Mouse (Mus musculus): ENCODE measurements around the gene Lzts2. TPM values are rescaled to one million over a fixed set of nuclear protein-coding genes. Genes with fewer than 3 reads are reported as not detected.

The Lzts2 gene
- polyA plus RNA-seq, 1 experiment from 2014 or later: 107 TPM

GRCm38 (mm10) chr19:45076036-45076575 is 61.9 kb downstream of the Lzts2 start:
- Histone ChIP-seq H3K9me3 (no peaks in the 10 kb centered on the region), H3K4me3 (peak overlapping the region; percentile 59), H3K27ac (peak overlapping the region; percentile 60; the same call in 1 of the 2 replicates), H3K4me1 (peaks cover 56% of the 10 kb centered on the region), H3K27me3 (peaks cover 53% of the 10 kb centered on the region), H3K36me3 (no peaks in the 10 kb centered on the region), H3K4me2 (replicated peaks) (peak overlapping the region; percentile 93), H3K9ac (no peak overlapping the region; the same call in 1 of the 2 replicates)
- ATAC-seq (ENCODE audit: insufficient number of reproducible peaks, insufficient read depth, low FRiP score, low TSS enrichment): no peak
- WGBS: 7% methylated on average over 17 of the region's 17 CpGs

Other genes starting within 250 kb of the Lzts2 start
- 50.1 and 51.6 TPM in 2 replicates for gene Slf2, start 83.3 kb upstream of the Lzts2 start, polyA plus RNA-seq (2016; fragmentation: Nextera tagmentation; extraction: Ambion mirVana)
- gene Sema4g, start 25.3 kb upstream of the Lzts2 start, polyA plus RNA-seq (2016; fragmentation: Nextera tagmentation; extraction: Ambion mirVana): 7.0 TPM in 2 replicates
- 28.6 and 29.1 TPM in 2 replicates for gene Twnk, start 8.8 kb upstream of the Lzts2 start, polyA plus RNA-seq (2016; fragmentation: Nextera tagmentation; extraction: Ambion mirVana)
- gene Mrpl43, start 8.0 kb upstream of the Lzts2 start, polyA plus RNA-seq (2016; fragmentation: Nextera tagmentation; extraction: Ambion mirVana): 74.5 and 75.8 TPM in 2 replicates
- 0.29 and 0.52 TPM in 2 replicates for gene Pdzd7, start 31.3 kb downstream of the Lzts2 start, polyA plus RNA-seq (2016; fragmentation: Nextera tagmentation; extraction: Ambion mirVana)
- gene Sfxn3, start 33.1 kb downstream of the Lzts2 start, polyA plus RNA-seq (2016; fragmentation: Nextera tagmentation; extraction: Ambion mirVana): 24.3 and 25.1 TPM in 2 replicates
- gene Kazald1, start 60.8 kb downstream of the Lzts2 start, polyA plus RNA-seq (2016; fragmentation: Nextera tagmentation; extraction: Ambion mirVana): 7.0 and 8.4 TPM in 2 replicates
- 2.8 and 3.8 TPM in 2 replicates for gene Tlx1, start 136.3 kb downstream of the Lzts2 start, polyA plus RNA-seq (2016; fragmentation: Nextera tagmentation; extraction: Ambion mirVana)
- 0.64 and 1.2 TPM in 2 replicates for gene Lbx1, start 221.4 kb downstream of the Lzts2 start, polyA plus RNA-seq (2016; fragmentation: Nextera tagmentation; extraction: Ambion mirVana)

Data from embryonic facial prominence, embryonic 12.5 days (tissue).